Mouse (Mus musculus) hindbrain, postnatal 0 days (tissue): ENCODE results near the gene Eef1akmt2. TPM values are rescaled to one million over a fixed set of nuclear protein-coding genes. Genes with fewer than 3 reads are reported as not detected.

ENCODE experiments used
- ATAC-seq: fragments of 200-750 bp; cut with Nextera tagmentation; 2 replicates; pipeline ENCODE4 v1.8.0; 2017; ENCODE audit warnings: mild to moderate bottlenecking, moderate TSS enrichment, moderate library complexity
- DNase-seq: peaks from one replicate; pipeline ENCODE4 v3.0.0-alpha.2; 2015; ENCODE audit warnings: low spot score
- H3K27ac ChIP-seq: fragments of 300-500 bp; sonication (generic); 2 replicates; pipeline ENCODE4 v1.5.1; 2014; ENCODE audit warnings: mild to moderate bottlenecking
- H3K27me3 ChIP-seq: fragments of 300-500 bp; sonication (generic); 2 replicates; pipeline ENCODE4 v1.6.1; 2014; ENCODE audit warnings: low read length, mixed read lengths; ENCODE audit not compliant: insufficient read depth
- H3K36me3 ChIP-seq: fragments of 300-500 bp; sonication (generic); 2 replicates; pipeline ENCODE4 v1.6.1; 2014; ENCODE audit warnings: low read length, mixed read lengths; ENCODE audit not compliant: insufficient read depth
- H3K4me1 ChIP-seq: fragments of 300-500 bp; sonication (generic); 2 replicates; pipeline ENCODE4 v1.6.1; 2014; ENCODE audit warnings: antibody characterized with exemption, low read length, mixed read lengths; ENCODE audit not compliant: insufficient read depth
- H3K4me2 ChIP-seq: fragments of 300-500 bp; sonication (generic); 2 replicates; pipeline ENCODE4 v1.6.1; 2014; ENCODE audit warnings: low read depth, mild to moderate bottlenecking, low read length, moderate library complexity, mixed read lengths
- H3K4me3 ChIP-seq: fragments of 300-500 bp; sonication (generic); 2 replicates; pipeline ENCODE4 v1.5.1; 2014; ENCODE audit warnings: low read length
- H3K9ac ChIP-seq: fragments of 300-500 bp; sonication (generic); replicated peaks from 2 replicates; pipeline ENCODE4 v1.6.1; 2014; ENCODE audit warnings: mild to moderate bottlenecking, low read length, moderate library complexity, mixed read lengths
- H3K9me3 ChIP-seq: fragments of 300-500 bp; sonication (generic); 2 replicates; pipeline ENCODE4 v1.6.1; 2016; ENCODE audit warnings: low read length, mixed read lengths
- CTCF ChIP-seq: IDR thresholded peaks from 2 replicates; pipeline ENCODE4 v1.5.1; 2016; ENCODE audit warnings: antibody characterized with exemption, control low read depth, low read depth
- WGBS: fragments of 180-500 bp; shearing (Covaris S2); extraction: QIAGEN DNeasy Blood & Tissue Kit; methylation state at CpG from one replicate; pipeline ENCODE4 v1.1.7; 2014; 5-methylcytosine and 5-hydroxymethylcytosine counted together
- polyA plus RNA-seq: library from polyadenylated mRNA; unstranded; fragments of >200 nt; fragmentation: Nextera tagmentation; extraction: Ambion mirVana; gene quantifications from 2 replicates; pipeline ENCODE4 v1.2.1, GENCODE M21; 2015
- total RNA-seq: library from RNA; depleted of rRNA; stranded (reverse); fragments of >200 nt; gene quantifications from 2 replicates; pipeline ENCODE4 v1.2.3, GENCODE M21; 2014; rRNA removed

Eef1akmt2 gene
- total RNA-seq (22.5 and 34.0 TPM in 2 replicates), polyA plus RNA-seq (76.7 and 78.2 TPM in 2 replicates)

DNA sequence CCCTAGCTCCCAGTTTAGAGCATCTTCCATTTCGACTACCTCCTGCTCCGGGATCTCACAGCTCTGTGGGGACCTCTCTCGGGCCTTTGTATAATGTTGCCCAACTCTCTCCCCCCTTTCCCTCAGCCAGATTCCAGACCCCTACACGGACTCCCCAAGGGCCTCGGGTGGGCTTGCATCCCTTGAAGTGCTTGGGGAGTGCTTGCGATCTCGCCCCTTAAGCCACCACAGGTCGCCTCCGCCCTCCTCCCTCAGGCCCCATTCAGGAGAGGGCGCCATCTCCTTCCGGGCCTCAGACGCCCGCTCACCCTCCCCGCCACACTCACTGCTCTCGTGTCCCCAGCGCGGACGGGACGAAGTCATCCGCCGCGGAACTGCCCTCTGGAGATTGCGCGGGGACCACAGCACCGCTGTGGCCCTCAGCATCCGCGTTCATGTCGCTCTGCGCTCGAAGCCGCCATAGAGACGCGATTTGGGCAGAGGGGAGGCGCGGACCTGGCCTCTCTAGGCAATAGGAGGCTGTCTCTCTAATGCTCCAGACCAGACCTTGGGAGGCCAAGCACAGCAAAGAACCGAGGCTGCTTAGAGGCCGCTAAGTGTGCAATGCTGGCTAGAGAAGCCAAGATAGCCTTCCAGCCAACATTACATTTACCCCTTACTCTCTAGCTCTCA is at the start of gene Eef1akmt2:
Gene Eef1akmt2, minus strand, starts transcription at position 501 of the 672 bp plus-strand sequence.
- peak; percentile 57 for TF ChIP-seq CTCF
- WGBS, result under 1% methylated on average over 37 of the region's 37 CpGs

DNA sequence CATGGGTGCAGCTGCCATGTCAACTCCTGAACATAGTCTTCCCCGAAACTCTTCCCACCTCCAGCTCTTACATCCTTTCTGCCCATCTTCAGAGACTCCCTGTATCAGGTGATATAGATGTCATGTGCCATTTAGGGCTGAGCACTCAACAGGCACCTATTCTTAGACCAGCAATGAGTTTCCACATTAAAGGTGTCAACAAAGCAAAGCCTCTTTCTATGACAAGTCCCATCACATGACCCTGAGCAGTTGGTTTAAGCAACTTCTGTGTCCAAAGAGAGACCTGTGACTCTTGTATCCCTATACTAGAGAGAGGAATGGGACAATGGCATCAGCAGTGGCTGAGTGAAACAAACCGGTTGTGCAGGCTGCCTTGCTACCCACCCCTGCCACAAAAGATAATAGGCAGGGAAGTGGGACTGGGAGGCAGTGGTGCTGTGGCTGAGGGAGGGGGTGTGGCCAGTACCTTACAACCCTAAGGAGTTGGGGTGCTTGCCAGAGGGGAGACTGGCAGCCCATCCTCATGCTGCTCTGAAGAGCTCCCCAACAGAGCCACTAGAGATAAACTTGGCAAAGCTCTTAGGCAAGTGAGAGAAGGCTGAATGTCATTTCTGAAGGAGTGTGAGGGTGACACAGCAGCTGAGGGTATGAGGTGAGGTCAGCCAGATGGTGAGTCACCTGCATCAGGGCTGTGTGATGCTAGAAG is 48.5 kb upstream of the Eef1akmt2 start:
- Histone ChIP-seq H3K9ac (no peak overlapping the region), H3K4me1 (no peaks in the 10 kb centered on the region), H3K27me3 (no peaks in the 10 kb centered on the region), H3K27ac (no peak overlapping the region), H3K36me3 (no peaks in the 10 kb centered on the region), H3K4me2 (no peak overlapping the region), H3K9me3 (no peaks in the 10 kb centered on the region), H3K4me3 (no peak overlapping the region)
- no peak for DNase-seq
- no peak for ATAC-seq
- TF ChIP-seq CTCF, result no peak
- WGBS, result 62% methylated on average over 2 of the region's 2 CpGs

More for the DNA sequence above, at the start of gene Eef1akmt2:
- Histone ChIP-seq H3K27me3 (no peaks in the 10 kb centered on the region), H3K4me1 (no peaks in the 10 kb centered on the region; the same call in 1 of the 2 replicates), H3K9me3 (no peaks in the 10 kb centered on the region), H3K4me3 (peak within 1 kb of the TSS; percentile 55), H3K36me3 (peaks cover 10% of the 10 kb centered on the region), H3K9ac (peak within 1 kb of the TSS; percentile 93), H3K4me2 (peak within 1 kb of the TSS; percentile 66), H3K27ac (peak within 1 kb of the TSS; percentile 96)
- peak; percentile 95 for DNase-seq
- peak; percentile 94 for ATAC-seq

DNA sequence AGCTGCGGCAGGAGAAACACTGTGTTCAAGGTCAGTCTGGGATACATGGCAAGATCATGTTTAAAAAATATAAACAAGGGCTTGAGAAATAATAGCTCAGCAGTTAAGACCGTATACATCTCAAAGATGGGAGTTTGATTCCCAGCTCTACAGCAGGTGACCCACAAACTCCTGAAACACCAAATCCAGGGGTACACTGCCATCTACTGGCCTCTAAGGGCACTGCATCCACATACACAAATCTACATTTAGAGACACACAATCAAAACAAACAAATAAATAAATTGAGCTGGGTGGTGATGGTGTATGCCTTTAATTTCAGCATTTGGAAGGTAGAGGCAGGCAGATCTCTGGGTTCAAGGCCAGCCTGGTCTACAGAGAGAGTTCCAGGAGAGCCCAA is 45.8 kb upstream of the Eef1akmt2 start:
- WGBS, result 88% methylated on average over 2 of the region's 2 CpGs
- ATAC-seq, result no peak

DNA sequence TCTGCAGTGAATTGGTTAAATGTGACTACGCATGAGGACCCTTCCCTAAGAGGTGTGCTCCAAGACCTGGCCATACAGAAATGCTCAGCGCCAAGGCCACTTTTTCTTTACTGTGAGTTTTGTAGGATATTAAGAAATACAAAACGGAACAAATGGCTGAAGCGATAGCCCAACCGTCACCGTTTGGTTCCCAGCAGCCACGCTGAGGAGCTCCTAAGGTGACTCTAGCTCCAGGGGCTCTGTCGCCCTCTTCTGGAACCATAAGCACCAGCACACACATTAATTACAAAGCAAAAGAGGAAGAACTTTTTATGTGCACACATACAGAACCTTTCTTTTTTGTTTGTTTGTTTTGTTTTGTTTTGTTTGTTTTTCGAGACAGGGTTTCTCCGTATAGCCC is 44.8 kb upstream of the Eef1akmt2 start:
- no peak for ATAC-seq
- WGBS, result 88% methylated on average over 10 of the region's 10 CpGs
- no peak for TF ChIP-seq CTCF
- no peak overlapping the region for H3K4me3 ChIP-seq
- no peaks in the 10 kb centered on the region for H3K9me3 ChIP-seq
- no peak for DNase-seq
- no peak overlapping the region for H3K27ac ChIP-seq
- H3K4me2 ChIP-seq, result no peak overlapping the region
- H3K4me1 ChIP-seq, result no peaks in the 10 kb centered on the region
- H3K36me3 ChIP-seq, result no peaks in the 10 kb centered on the region
- no peak overlapping the region for H3K9ac ChIP-seq
- H3K27me3 ChIP-seq, result no peaks in the 10 kb centered on the region

More for the DNA sequence above, 45.8 kb upstream of the Eef1akmt2 start:
- TF ChIP-seq CTCF, result peak; percentile 60
- Histone ChIP-seq H3K4me3 (no peak overlapping the region), H3K4me2 (no peak overlapping the region), H3K9me3 (no peaks in the 10 kb centered on the region), H3K27ac (no peak overlapping the region), H3K9ac (no peak overlapping the region), H3K27me3 (no peaks in the 10 kb centered on the region), H3K36me3 (no peaks in the 10 kb centered on the region), H3K4me1 (no peaks in the 10 kb centered on the region)
- peak; percentile 16 for DNase-seq

DNA sequence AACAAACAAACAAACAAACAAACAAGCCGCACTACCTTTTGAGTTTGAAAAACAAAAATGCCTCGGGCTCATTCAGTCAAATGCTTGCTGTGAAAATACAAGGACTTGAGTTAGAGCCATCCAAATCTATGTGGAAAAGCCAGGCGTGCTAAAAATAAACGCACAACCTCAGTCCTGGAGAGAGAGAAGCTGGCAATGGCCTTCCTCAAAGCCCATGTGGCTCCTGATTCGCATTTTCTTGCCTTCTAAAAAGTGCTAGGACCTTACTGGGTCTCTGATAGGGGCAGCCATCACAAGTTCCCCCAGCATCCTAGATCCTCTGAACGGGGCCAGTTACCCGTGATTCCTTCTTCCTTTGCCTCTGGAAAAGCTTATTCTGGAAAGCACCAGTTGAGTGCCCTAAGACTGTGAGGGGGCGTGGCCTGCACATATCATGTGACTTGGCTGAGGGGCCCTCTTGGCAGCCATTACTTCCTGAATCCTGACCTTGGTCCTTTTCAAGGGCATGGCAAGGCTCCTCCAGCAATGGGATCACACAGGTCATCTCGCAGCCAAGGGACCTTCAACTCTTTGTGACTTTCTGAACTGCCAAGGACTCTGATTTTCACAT is 43.8 kb upstream of the Eef1akmt2 start:
- ATAC-seq (no peak), DNase-seq (no peak)
- Histone ChIP-seq H3K9ac (no peak overlapping the region), H3K36me3 (no peaks in the 10 kb centered on the region), H3K27ac (no peak overlapping the region), H3K27me3 (no peaks in the 10 kb centered on the region), H3K9me3 (no peaks in the 10 kb centered on the region), H3K4me2 (no peak overlapping the region), H3K4me3 (no peak overlapping the region), H3K4me1 (no peaks in the 10 kb centered on the region)
- no peak for TF ChIP-seq CTCF
- 87% methylated on average over 9 of the region's 9 CpGs for WGBS

DNA sequence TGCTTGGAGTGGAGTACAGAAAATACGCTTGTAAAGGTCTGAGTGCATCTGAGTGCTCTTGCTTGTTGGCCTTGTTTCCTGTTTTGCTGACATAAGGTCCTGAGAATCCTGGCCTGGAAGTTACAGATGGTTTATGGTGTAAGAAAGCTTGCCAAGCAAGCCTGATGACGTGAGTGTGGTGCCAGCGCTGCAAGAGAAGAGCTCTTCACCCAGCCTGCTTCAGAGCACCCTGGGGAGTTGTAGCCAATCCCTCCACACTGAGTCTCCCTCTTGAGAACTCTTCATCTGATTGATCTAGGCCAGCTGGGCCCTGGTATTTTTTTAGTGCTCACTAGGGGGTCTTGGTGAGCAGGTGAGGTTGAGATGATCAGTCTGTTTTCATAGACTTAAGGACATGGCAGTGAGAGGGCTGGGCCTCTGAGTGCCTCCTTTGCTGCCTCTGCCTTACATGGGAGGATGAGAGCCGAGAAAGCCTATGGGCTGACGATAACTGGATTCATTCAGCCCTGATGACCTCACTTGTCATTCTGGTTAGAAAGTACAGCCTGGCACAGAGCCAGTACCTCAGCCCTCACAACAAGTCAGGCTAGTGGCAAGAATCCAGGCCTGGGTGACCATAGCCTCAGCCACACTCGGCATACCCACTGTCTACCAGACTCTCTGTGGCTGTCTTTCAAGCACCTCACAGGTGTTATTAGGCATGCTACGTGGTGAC is 42.5 kb upstream of the Eef1akmt2 start:
- ATAC-seq, result no peak
- H3K4me2 ChIP-seq, result no peak overlapping the region
- peak; percentile 43 for DNase-seq
- no peaks in the 10 kb centered on the region for H3K9me3 ChIP-seq
- H3K27ac ChIP-seq, result peak overlapping the region; percentile 41; the same call in 1 of the 2 replicates
- H3K9ac ChIP-seq, result no peak overlapping the region
- no peaks in the 10 kb centered on the region for H3K36me3 ChIP-seq
- no peak overlapping the region for H3K4me3 ChIP-seq
- TF ChIP-seq CTCF, result no peak
- no peaks in the 10 kb centered on the region for H3K4me1 ChIP-seq
- WGBS, result 45% methylated on average over 7 of the region's 7 CpGs
- no peaks in the 10 kb centered on the region for H3K27me3 ChIP-seq
